Mouse (Mus musculus): ENCODE measurements around the gene Snap25. TPM values are rescaled to one million over a fixed set of nuclear protein-coding genes. Genes with fewer than 3 reads are reported as not detected.

The Snap25 gene
- polyA plus RNA-seq, 1 experiment from 2014 or later: 192 TPM

- Histone ChIP-seq H3K9ac (peak overlapping the region; percentile 62), H3K27ac (replicated peaks) (no peak overlapping the region; the same call in 1 of the 2 replicates), H3K36me3 (no peaks in the 10 kb centered on the region), H3K4me2 (peak overlapping the region; percentile 68), H3K9me3 (no peaks in the 10 kb centered on the region), H3K4me1 (replicated peaks) (peaks cover 52% of the 10 kb centered on the region), H3K27me3 (no peaks in the 10 kb centered on the region), H3K4me3 (peak overlapping the region; percentile 60)
- WGBS: 59% methylated on average over 5 of the region's 5 CpGs
- ATAC-seq (ENCODE audit: low read depth): no peak
Observed at GRCm38 (mm10) chr2:136715531-136715930, 2.3 kb downstream of the Snap25 start.

- WGBS: 67% methylated on average over 1 of the region's 1 CpGs
- no peaks in the 10 kb centered on the region for H3K9me3 ChIP-seq
- no peaks in the 10 kb centered on the region for H3K36me3 ChIP-seq
- H3K9ac ChIP-seq: 0 out of 2 replicates have a peak overlapping the region, but pooled peaks have one; percentile 19
- peaks cover 48% of the 10 kb centered on the region for H3K4me1 ChIP-seq (replicated peaks)
- peak overlapping the region; percentile 60 for H3K4me3 ChIP-seq
- no peak for ATAC-seq (ENCODE audit: low read depth)
- peak overlapping the region; percentile 68 for H3K4me2 ChIP-seq
- no peaks in the 10 kb centered on the region for H3K27me3 ChIP-seq
- H3K27ac ChIP-seq (replicated peaks): no peak overlapping the region
Observed at GRCm38 (mm10) chr2:136716400-136716799, 3.1 kb downstream of the Snap25 start.

- 27% methylated on average over 4 of the region's 4 CpGs for WGBS
- Histone ChIP-seq H3K36me3 (no peaks in the 10 kb centered on the region), H3K27ac (replicated peaks) (no peak overlapping the region), H3K4me1 (replicated peaks) (peaks cover 29% of the 10 kb centered on the region; the same call in 1 of the 2 replicates), H3K4me2 (no peak overlapping the region), H3K27me3 (no peaks in the 10 kb centered on the region), H3K4me3 (no peak overlapping the region), H3K9me3 (no peaks in the 10 kb centered on the region), H3K9ac (no peak overlapping the region)
- ATAC-seq (ENCODE audit: low read depth): no peak
Observed at GRCm38 (mm10) chr2:136720235-136720634, 7.0 kb downstream of the Snap25 start.

- H3K4me1 ChIP-seq (replicated peaks): no peaks in the 10 kb centered on the region; the same call in 1 of the 2 replicates
- WGBS: 90% methylated on average over 2 of the region's 2 CpGs
Observed at GRCm38 (mm10) chr2:136738260-136738659, 25.0 kb downstream of the Snap25 start.

GRCm38 (mm10) chr2:136742230-136742629, 29.0 kb downstream of the Snap25 start:
- Histone ChIP-seq H3K27me3 (no peaks in the 10 kb centered on the region), H3K4me2 (no peak overlapping the region), H3K36me3 (no peaks in the 10 kb centered on the region), H3K9ac (no peak overlapping the region), H3K4me1 (replicated peaks) (peaks cover 18% of the 10 kb centered on the region), H3K27ac (replicated peaks) (no peak overlapping the region), H3K4me3 (no peak overlapping the region), H3K9me3 (peaks cover 9% of the 10 kb centered on the region; the same call in 1 of the 2 replicates)
- no peak for ATAC-seq (ENCODE audit: low read depth)
- 85% methylated on average over 2 of the region's 2 CpGs for WGBS

More at GRCm38 (mm10) chr2:136738260-136738659, 25.0 kb downstream of the Snap25 start:
- no peak overlapping the region for H3K27ac ChIP-seq (replicated peaks)
- H3K27me3 ChIP-seq: no peaks in the 10 kb centered on the region
- H3K4me2 ChIP-seq: no peak overlapping the region
- H3K4me3 ChIP-seq: no peak overlapping the region
- peaks cover 9% of the 10 kb centered on the region; the same call in 1 of the 2 replicates for H3K9me3 ChIP-seq
- ATAC-seq (ENCODE audit: low read depth): no peak
- H3K9ac ChIP-seq: no peak overlapping the region
- no peaks in the 10 kb centered on the region for H3K36me3 ChIP-seq

GRCm38 (mm10) chr2:136744683-136745326, 31.6 kb downstream of the Snap25 start:
- H3K27ac ChIP-seq (replicated peaks): peak overlapping the region; percentile 11
- H3K9me3 ChIP-seq: peaks cover 2% of the 10 kb centered on the region; the same call in 1 of the 2 replicates
- H3K4me3 ChIP-seq: no peak overlapping the region
- no peak overlapping the region for H3K4me2 ChIP-seq
- no peaks in the 10 kb centered on the region for H3K27me3 ChIP-seq
- no peaks in the 10 kb centered on the region for H3K36me3 ChIP-seq
- H3K9ac ChIP-seq: no peak overlapping the region
- 82% methylated on average over 2 of the region's 2 CpGs for WGBS
- H3K4me1 ChIP-seq (replicated peaks): peaks cover 19% of the 10 kb centered on the region
- peak; percentile 74; the same call in 1 of the 2 replicates for ATAC-seq (ENCODE audit: low read depth)

- H3K4me2 ChIP-seq: no peak overlapping the region
- WGBS: 47% methylated on average over 7 of the region's 7 CpGs
- H3K27me3 ChIP-seq: no peaks in the 10 kb centered on the region
- no peak overlapping the region for H3K9ac ChIP-seq
- H3K9me3 ChIP-seq: no peaks in the 10 kb centered on the region
- H3K4me3 ChIP-seq: no peak overlapping the region
- no peak for ATAC-seq (ENCODE audit: low read depth)
- no peaks in the 10 kb centered on the region for H3K36me3 ChIP-seq
- peaks cover 19% of the 10 kb centered on the region for H3K4me1 ChIP-seq (replicated peaks)
- peak overlapping the region; percentile 11 for H3K27ac ChIP-seq (replicated peaks)
Observed at GRCm38 (mm10) chr2:136745327-136745994, 32.2 kb downstream of the Snap25 start.

- Histone ChIP-seq H3K9me3 (no peaks in the 10 kb centered on the region), H3K27ac (replicated peaks) (no peak overlapping the region), H3K4me2 (no peak overlapping the region), H3K36me3 (no peaks in the 10 kb centered on the region), H3K4me3 (no peak overlapping the region), H3K9ac (no peak overlapping the region), H3K4me1 (replicated peaks) (peaks cover 15% of the 10 kb centered on the region), H3K27me3 (no peaks in the 10 kb centered on the region)
- ATAC-seq (ENCODE audit: low read depth): peak; percentile 57
- WGBS: 22% methylated on average over 3 of the region's 3 CpGs
Observed at GRCm38 (mm10) chr2:136753682-136754081, 40.4 kb downstream of the Snap25 start.

- WGBS: 57% methylated on average over 5 of the region's 5 CpGs
Observed at GRCm38 (mm10) chr2:136758809-136759551, 45.7 kb downstream of the Snap25 start.

GRCm38 (mm10) chr2:136778156-136778555, 64.9 kb downstream of the Snap25 start:
- 80% methylated on average over 2 of the region's 2 CpGs for WGBS
- Histone ChIP-seq H3K9ac (no peak overlapping the region), H3K27ac (replicated peaks) (no peak overlapping the region), H3K9me3 (no peaks in the 10 kb centered on the region), H3K36me3 (peaks cover 42% of the 10 kb centered on the region), H3K27me3 (no peaks in the 10 kb centered on the region), H3K4me1 (replicated peaks) (no peaks in the 10 kb centered on the region), H3K4me2 (no peak overlapping the region), H3K4me3 (no peak overlapping the region)
- no peak for ATAC-seq (ENCODE audit: low read depth)

More at GRCm38 (mm10) chr2:136758809-136759551, 45.7 kb downstream of the Snap25 start:
- Histone ChIP-seq H3K4me2 (no peak overlapping the region), H3K4me1 (replicated peaks) (peaks cover 16% of the 10 kb centered on the region), H3K27me3 (no peaks in the 10 kb centered on the region), H3K9me3 (no peaks in the 10 kb centered on the region), H3K36me3 (no peaks in the 10 kb centered on the region), H3K9ac (no peak overlapping the region), H3K4me3 (no peak overlapping the region), H3K27ac (replicated peaks) (peak overlapping the region; percentile 67)
- ATAC-seq (ENCODE audit: low read depth): 0 out of 2 replicates have a peak, but pooled peaks have one; percentile 32

- Histone ChIP-seq H3K9me3 (no peaks in the 10 kb centered on the region), H3K4me1 (replicated peaks) (no peaks in the 10 kb centered on the region)
- no peak for ATAC-seq (ENCODE audit: low read depth)
Observed at GRCm38 (mm10) chr2:136778674-136779073, 65.4 kb downstream of the Snap25 start.

GRCm38 (mm10) chr2:136780268-136780667, 67.0 kb downstream of the Snap25 start:
- Histone ChIP-seq H3K36me3 (peaks cover 49% of the 10 kb centered on the region), H3K9me3 (no peaks in the 10 kb centered on the region)
- ATAC-seq (ENCODE audit: low read depth): no peak

More at GRCm38 (mm10) chr2:136778674-136779073, 65.4 kb downstream of the Snap25 start:
- Histone ChIP-seq H3K9ac (no peak overlapping the region), H3K27me3 (no peaks in the 10 kb centered on the region), H3K36me3 (peaks cover 42% of the 10 kb centered on the region), H3K27ac (replicated peaks) (no peak overlapping the region), H3K4me2 (no peak overlapping the region), H3K4me3 (no peak overlapping the region)
- WGBS: 91% methylated on average over 3 of the region's 3 CpGs

More at GRCm38 (mm10) chr2:136780268-136780667, 67.0 kb downstream of the Snap25 start:
- no peak overlapping the region for H3K4me3 ChIP-seq
- H3K27ac ChIP-seq (replicated peaks): no peak overlapping the region
- no peaks in the 10 kb centered on the region for H3K4me1 ChIP-seq (replicated peaks)
- H3K4me2 ChIP-seq: no peak overlapping the region
- no peak overlapping the region for H3K9ac ChIP-seq
- H3K27me3 ChIP-seq: no peaks in the 10 kb centered on the region

Data from neural tube, embryonic 13.5 days (tissue).